Mouse (Mus musculus) liver, embryonic 11.5 days (tissue): ENCODE data around the gene Ifit2. TPM values are rescaled to one million over a fixed set of nuclear protein-coding genes. Genes with fewer than 3 reads are reported as not detected.

ENCODE experiments used
- ATAC-seq: fragments of 200-750 bp; cut with Nextera tagmentation; replicated peaks from 2 replicates; pipeline ENCODE4 v1.8.0; 2017; ENCODE audit warnings: moderate number of reproducible peaks, mild to moderate bottlenecking, moderate TSS enrichment, moderate library complexity; ENCODE audit not compliant: low FRiP score
- DNase-seq: peaks from one replicate; pipeline ENCODE4 v3.0.0-alpha.2; 2017; ENCODE audit warnings: low spot score
- H3K27ac ChIP-seq: fragments of 300-500 bp; sonication (generic); 2 replicates; pipeline ENCODE4 v1.5.1; 2014; ENCODE audit warnings: mild to moderate bottlenecking, low read depth, low read length, control low read depth
- H3K27me3 ChIP-seq: fragments of 300-500 bp; sonication (generic); replicated peaks from 2 replicates; pipeline ENCODE4 v1.6.1; 2014; ENCODE audit warnings: low read length, mixed read lengths; ENCODE audit not compliant: control insufficient read depth, insufficient read depth
- H3K36me3 ChIP-seq: fragments of 300-500 bp; sonication (generic); 2 replicates; pipeline ENCODE4 v1.6.1; 2014; ENCODE audit warnings: mild to moderate bottlenecking, low read length, moderate library complexity, mixed read lengths; ENCODE audit not compliant: control insufficient read depth, insufficient read depth
- H3K4me1 ChIP-seq: fragments of 300-500 bp; sonication (generic); replicated peaks from 2 replicates; pipeline ENCODE4 v1.6.1; 2014; ENCODE audit warnings: low read length, mixed read lengths; ENCODE audit not compliant: control insufficient read depth, insufficient read depth
- H3K4me2 ChIP-seq: fragments of 300-500 bp; sonication (generic); 2 replicates; pipeline ENCODE4 v1.6.1; 2014; ENCODE audit warnings: mild to moderate bottlenecking, control low read depth, moderate library complexity
- H3K4me3 ChIP-seq: fragments of 300-500 bp; sonication (generic); 2 replicates; pipeline ENCODE4 v1.5.1; 2014; ENCODE audit warnings: low read depth, low read length, control low read depth
- H3K9ac ChIP-seq: fragments of 300-500 bp; sonication (generic); 2 replicates; pipeline ENCODE4 v1.6.1; 2014; ENCODE audit warnings: low read depth, low read length, control low read depth
- H3K9me3 ChIP-seq: fragments of 300-500 bp; sonication (generic); 2 replicates; pipeline ENCODE4 v1.6.1; 2016; ENCODE audit warnings: low read length, inconsistent platforms, mixed read lengths; ENCODE audit not compliant: control insufficient read depth
- WGBS: fragments of 180-500 bp; shearing (Covaris S2); extraction: QIAGEN DNeasy Blood & Tissue Kit; methylation state at CpG from one replicate; pipeline ENCODE4 v1.1.7; 2014; 5-methylcytosine and 5-hydroxymethylcytosine counted together
- polyA plus RNA-seq: library from polyadenylated mRNA; unstranded; fragments of >200 nt; fragmentation: Nextera tagmentation; extraction: Ambion mirVana; gene quantifications from 2 replicates; pipeline ENCODE4 v1.2.1, GENCODE M21; 2014

Ifit2 gene
- polyA plus RNA-seq, 1 experiment from 2014 or later = 5.8 TPM

GRCm38 (mm10) chr19:34553021-34553420, 2.5 kb downstream of the Ifit2 start:
- no peak overlapping the region for H3K4me2 ChIP-seq
- H3K4me3 ChIP-seq = no peak overlapping the region
- DNase-seq (no peak), ATAC-seq (no peak)
- H3K27me3 ChIP-seq = no peaks in the 10 kb centered on the region
- peaks cover 5% of the 10 kb centered on the region; the same call in 1 of the 2 replicates for H3K4me1 ChIP-seq
- no peaks in the 10 kb centered on the region for H3K36me3 ChIP-seq
- no peaks in the 10 kb centered on the region for H3K9me3 ChIP-seq
- H3K9ac ChIP-seq = no peak overlapping the region
- WGBS = 69% methylated on average over 6 of the region's 6 CpGs
- no peak overlapping the region for H3K27ac ChIP-seq

GRCm38 (mm10) chr19:34553522-34553921, 3.0 kb downstream of the Ifit2 start:
- Histone ChIP-seq H3K27me3 (no peaks in the 10 kb centered on the region), H3K4me3 (no peak overlapping the region), H3K9me3 (no peaks in the 10 kb centered on the region), H3K9ac (no peak overlapping the region), H3K4me1 (peaks cover 5% of the 10 kb centered on the region; the same call in 1 of the 2 replicates), H3K36me3 (no peaks in the 10 kb centered on the region), H3K4me2 (no peak overlapping the region), H3K27ac (no peak overlapping the region)
- 64% methylated on average over 3 of the region's 3 CpGs for WGBS
- no peak for ATAC-seq
- no peak for DNase-seq

- H3K4me2 ChIP-seq = no peak overlapping the region
- ATAC-seq (no peak), DNase-seq (no peak)
Observed at GRCm38 (mm10) chr19:34554061-34554460, 3.6 kb downstream of the Ifit2 start.

GRCm38 (mm10) chr19:34556621-34557020, 6.1 kb downstream of the Ifit2 start:
- Histone ChIP-seq H3K4me3 (no peak overlapping the region), H3K4me2 (no peak overlapping the region), H3K9me3 (no peaks in the 10 kb centered on the region), H3K4me1 (no peaks in the 10 kb centered on the region), H3K9ac (no peak overlapping the region), H3K27me3 (no peaks in the 10 kb centered on the region), H3K36me3 (no peaks in the 10 kb centered on the region), H3K27ac (no peak overlapping the region)
- DNase-seq = no peak
- no peak for ATAC-seq
- 72% methylated on average over 3 of the region's 3 CpGs for WGBS

More at GRCm38 (mm10) chr19:34554061-34554460, 3.6 kb downstream of the Ifit2 start:
- peaks cover 5% of the 10 kb centered on the region; the same call in 1 of the 2 replicates for H3K4me1 ChIP-seq
- H3K27me3 ChIP-seq = no peaks in the 10 kb centered on the region
- no peak overlapping the region for H3K9ac ChIP-seq
- no peak overlapping the region for H3K4me3 ChIP-seq
- H3K27ac ChIP-seq = no peak overlapping the region
- no peaks in the 10 kb centered on the region for H3K9me3 ChIP-seq
- H3K36me3 ChIP-seq = no peaks in the 10 kb centered on the region

GRCm38 (mm10) chr19:34562556-34562955, 12.1 kb downstream of the Ifit2 start:
- H3K27ac ChIP-seq = no peak overlapping the region
- no peaks in the 10 kb centered on the region for H3K36me3 ChIP-seq
- no peak for DNase-seq
- no peaks in the 10 kb centered on the region for H3K9me3 ChIP-seq
- no peak; the same call in 1 of the 2 replicates for ATAC-seq
- H3K9ac ChIP-seq = no peak overlapping the region
- H3K4me3 ChIP-seq = no peak overlapping the region
- no peak overlapping the region for H3K4me2 ChIP-seq
- H3K4me1 ChIP-seq = no peaks in the 10 kb centered on the region
- no peaks in the 10 kb centered on the region for H3K27me3 ChIP-seq

- H3K9me3 ChIP-seq = no peaks in the 10 kb centered on the region
- no peak overlapping the region for H3K4me3 ChIP-seq
- no peaks in the 10 kb centered on the region for H3K27me3 ChIP-seq
- H3K36me3 ChIP-seq = no peaks in the 10 kb centered on the region
- no peak for DNase-seq
- no peak for ATAC-seq
- no peak overlapping the region for H3K27ac ChIP-seq
- H3K4me1 ChIP-seq = no peaks in the 10 kb centered on the region
- H3K9ac ChIP-seq = no peak overlapping the region
- WGBS = 94% methylated on average over 1 of the region's 1 CpGs
- H3K4me2 ChIP-seq = no peak overlapping the region
Observed at GRCm38 (mm10) chr19:34566178-34566784, 15.8 kb downstream of the Ifit2 start.

- WGBS = 73% methylated on average over 7 of the region's 7 CpGs
- no peak for ATAC-seq
- H3K27me3 ChIP-seq = no peaks in the 10 kb centered on the region
Observed at GRCm38 (mm10) chr19:34568988-34569895, 18.7 kb downstream of the Ifit2 start.

GRCm38 (mm10) chr19:34569896-34570476, 19.5 kb downstream of the Ifit2 start:
- no peak for DNase-seq
- WGBS = 76% methylated on average over 4 of the region's 4 CpGs
- Histone ChIP-seq H3K9ac (no peak overlapping the region), H3K9me3 (no peaks in the 10 kb centered on the region), H3K4me2 (no peak overlapping the region), H3K4me1 (no peaks in the 10 kb centered on the region), H3K36me3 (no peaks in the 10 kb centered on the region), H3K27ac (no peak overlapping the region), H3K27me3 (no peaks in the 10 kb centered on the region), H3K4me3 (no peak overlapping the region)
- ATAC-seq = no peak

More at GRCm38 (mm10) chr19:34568988-34569895, 18.7 kb downstream of the Ifit2 start:
- DNase-seq = no peak
- Histone ChIP-seq H3K4me2 (no peak overlapping the region), H3K9ac (no peak overlapping the region), H3K4me1 (no peaks in the 10 kb centered on the region), H3K4me3 (no peak overlapping the region), H3K27ac (no peak overlapping the region), H3K9me3 (no peaks in the 10 kb centered on the region), H3K36me3 (no peaks in the 10 kb centered on the region)
